ENCODE assay signal across 7 mouse cellular contexts in the genomic region with DNA sequence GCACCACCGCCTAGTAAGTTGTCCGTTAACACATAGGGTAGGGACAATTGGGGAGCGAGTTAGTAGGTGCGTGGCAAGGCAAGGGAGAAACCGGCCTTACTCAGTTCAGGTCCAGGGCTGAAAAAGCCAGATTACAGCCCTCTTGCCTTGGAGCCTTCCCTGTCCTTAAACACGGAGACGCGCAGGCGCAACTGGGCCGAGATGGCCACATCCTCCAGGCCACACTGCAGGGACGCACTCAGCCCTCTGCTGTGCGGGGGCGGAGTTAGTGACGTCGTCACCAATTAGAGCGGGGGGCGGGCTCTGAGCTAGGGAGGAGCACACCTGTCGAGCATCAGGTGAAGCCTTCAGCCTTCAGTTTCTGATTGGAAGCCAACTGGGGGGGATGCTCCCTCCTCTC. TPM values are rescaled to one million over a fixed set of nuclear protein-coding genes. Genes with fewer than 3 reads are reported as not detected.
A peak's percentile ranks its signal among the peaks of the same experiment; 100 is the strongest.
DNase-seq lines count a peak whose midpoint lies in the region; ATAC-seq lines count a peak whose summit lies in the region.

No protein-coding gene starts in this region.

- peak overlapping the region; percentile 37 for H3K4me2 ChIP-seq in liver, embryonic 12.5 days
- peak overlapping the region; percentile 57 for H3K4me2 ChIP-seq in neural tube, embryonic 13.5 days

- peak; percentile 78 to 85 for DNase-seq in adrenal gland, adult (ENCODE audit: inconsistent age in 2 of 2, low spot score in 1 of 2)
- peak; percentile 86 to 91 for DNase-seq in cerebellum, adult 18-20 months
- peak; percentile 69 for DNase-seq in forelimb bud, embryonic 11.5 days (ENCODE audit: low read depth, low spot score)
- peak; percentile 85 for DNase-seq in kidney, postnatal 14 days

- no peaks in the 10 kb centered on the region for H3K9me3 ChIP-seq in liver, embryonic 12.5 days (replicated peaks)
- no peaks in the 10 kb centered on the region for H3K9me3 ChIP-seq in neural tube, embryonic 13.5 days

- peaks cover 49% of the 10 kb centered on the region for H3K4me1 ChIP-seq in liver, embryonic 12.5 days
- peaks cover 21% of the 10 kb centered on the region; the same call in 1 of the 2 replicates for H3K4me1 ChIP-seq in neural tube, embryonic 13.5 days (replicated peaks)

- 0 out of 2 replicates have a peak, but pooled peaks cover 6% of the 10 kb centered on the region for H3K27me3 ChIP-seq in liver, embryonic 12.5 days (replicated peaks)
- H3K27me3 ChIP-seq in neural tube, embryonic 13.5 days, result no peaks in the 10 kb centered on the region

- H3K36me3 ChIP-seq in liver, embryonic 12.5 days, result peaks cover 55% of the 10 kb centered on the region
- H3K36me3 ChIP-seq in neural tube, embryonic 13.5 days, result peaks cover 42% of the 10 kb centered on the region

- H3K9ac ChIP-seq in liver, embryonic 12.5 days, result no peak overlapping the region
- peak overlapping the region; percentile 55 for H3K9ac ChIP-seq in neural tube, embryonic 13.5 days

- WGBS in liver, embryonic 12.5 days (ENCODE audit: insufficient replicate concordance), result 43% methylated on average over 18 of the region's 18 CpGs
- WGBS in neural tube, embryonic 13.5 days, result 9% methylated on average over 18 of the region's 18 CpGs

- no peak overlapping the region for H3K4me3 ChIP-seq in liver, embryonic 12.5 days
- H3K4me3 ChIP-seq in neural tube, embryonic 13.5 days, result peak overlapping the region; percentile 33

- ATAC-seq in liver, embryonic 12.5 days, result peak; percentile 66
- ATAC-seq in neural tube, embryonic 13.5 days (ENCODE audit: low read depth), result peak; percentile 90
- no peak for ATAC-seq in megakaryocyte progenitor cell, adult 5-6 weeks (replicated peaks; ENCODE audit: poor library complexity)

- H3K27ac ChIP-seq in liver, embryonic 12.5 days, result peak overlapping the region; percentile 57
- 0 out of 2 replicates have a peak overlapping the region, but pooled peaks have one; percentile 20 for H3K27ac ChIP-seq in neural tube, embryonic 13.5 days (replicated peaks)

RNA-seq across cellular contexts. Expression of gene Slc2a1, which starts 29.7 kb away (rescaled TPM):
- polyA plus RNA-seq in liver, embryonic 12.5 days (2016; fragmentation: Nextera tagmentation; extraction: Ambion mirVana), result 309 TPM in 2 replicates
- 90.4 and 107 TPM in 2 replicates for polyA plus RNA-seq in neural tube, embryonic 13.5 days (2015; fragmentation: Nextera tagmentation; extraction: Ambion mirVana)
- 7.7 and 11.5 TPM in 2 replicates for total RNA-seq in megakaryocyte progenitor cell, adult 5-6 weeks (2015)
- total RNA-seq in megakaryocyte progenitor cell, adult 5-6 weeks (2017), result 7.4 and 8.6 TPM in 2 replicates

RNA-seq across cellular contexts. Expression of gene Zfp691, which starts 35.8 kb away (rescaled TPM):
- 3.6 and 3.8 TPM in 2 replicates for polyA plus RNA-seq in liver, embryonic 12.5 days (2016; fragmentation: Nextera tagmentation; extraction: Ambion mirVana)
- 7.8 and 10.1 TPM in 2 replicates for polyA plus RNA-seq in neural tube, embryonic 13.5 days (2015; fragmentation: Nextera tagmentation; extraction: Ambion mirVana)
- 3.2 and 3.5 TPM in 2 replicates for total RNA-seq in megakaryocyte progenitor cell, adult 5-6 weeks (2015)
- total RNA-seq in megakaryocyte progenitor cell, adult 5-6 weeks (2017), result 2.5 and 5.2 TPM in 2 replicates

RNA-seq across cellular contexts. Expression of gene Ermap, which starts 51.6 kb away (rescaled TPM):
- polyA plus RNA-seq in liver, embryonic 12.5 days (2016; fragmentation: Nextera tagmentation; extraction: Ambion mirVana), result 328 and 333 TPM in 2 replicates
- polyA plus RNA-seq in neural tube, embryonic 13.5 days (2015; fragmentation: Nextera tagmentation; extraction: Ambion mirVana), result 1.5 and 2.1 TPM in 2 replicates
- total RNA-seq in megakaryocyte progenitor cell, adult 5-6 weeks (2015), result 25.4 and 48.3 TPM in 2 replicates
- total RNA-seq in megakaryocyte progenitor cell, adult 5-6 weeks (2017), result 13.3 and 34.2 TPM in 2 replicates

RNA-seq across cellular contexts. Expression of gene Svbp, which starts 56.9 kb away (rescaled TPM):
- polyA plus RNA-seq in liver, embryonic 12.5 days (2016; fragmentation: Nextera tagmentation; extraction: Ambion mirVana), result 114 and 121 TPM in 2 replicates
- polyA plus RNA-seq in neural tube, embryonic 13.5 days (2015; fragmentation: Nextera tagmentation; extraction: Ambion mirVana), result 239 and 246 TPM in 2 replicates
- total RNA-seq in megakaryocyte progenitor cell, adult 5-6 weeks (2015), result 37.3 and 44.8 TPM in 2 replicates
- total RNA-seq in megakaryocyte progenitor cell, adult 5-6 weeks (2017), result 17.3 and 43.0 TPM in 2 replicates

Comparison
In these comparisons a context has a peak if more than half of its experiments do, and no peak if none do; other contexts are left out.
1. RNA of gene Ermap, which starts 51.6 kb away (polyA plus RNA-seq): 328 to 333 TPM in liver, embryonic 12.5 days; 1.5 to 2.1 TPM in neural tube, embryonic 13.5 days; every median in the first group is over 100 times any median in the second.
2. Peak in every context shown above with its lines, with median percentiles within 50 percentile points of each other: DNase-seq.